Mouse (Mus musculus) forebrain, embryonic 16.5 days (tissue): ENCODE results near the gene Eif4g2. TPM values are rescaled to one million over a fixed set of nuclear protein-coding genes. Genes with fewer than 3 reads are reported as not detected.
A peak's percentile ranks its signal among the peaks of the same experiment; 100 is the strongest.

Experiments
- ATAC-seq: fragments of 200-750 bp; cut with Nextera tagmentation; 2 replicates; pipeline ENCODE4 v1.8.0; 2017; ENCODE audit warnings: mild to moderate bottlenecking, moderate library complexity
- H3K27ac ChIP-seq: fragments of 300-500 bp; sonication (generic); 2 replicates; pipeline ENCODE4 v1.5.1; 2014; ENCODE audit warnings: low read length, control low read depth
- H3K27me3 ChIP-seq: fragments of 300-500 bp; sonication (generic); replicated peaks from 2 replicates; pipeline ENCODE4 v1.6.1; 2014; ENCODE audit warnings: low read length; ENCODE audit not compliant: control insufficient read depth, insufficient read depth
- H3K36me3 ChIP-seq: fragments of 300-500 bp; sonication (generic); 2 replicates; pipeline ENCODE4 v1.6.1; 2014; ENCODE audit not compliant: control insufficient read depth, insufficient read depth
- H3K4me1 ChIP-seq: fragments of 300-500 bp; sonication (generic); replicated peaks from 2 replicates; pipeline ENCODE4 v1.6.1; 2014; ENCODE audit warnings: low read length; ENCODE audit not compliant: control insufficient read depth, insufficient read depth
- H3K4me2 ChIP-seq: fragments of 300-500 bp; sonication (generic); 2 replicates; pipeline ENCODE4 v1.6.1; 2014; ENCODE audit warnings: mild to moderate bottlenecking, low read length, control low read depth
- H3K4me3 ChIP-seq: fragments of 300-500 bp; sonication (generic); replicated peaks from 2 replicates; pipeline ENCODE4 v1.5.1; 2014; ENCODE audit warnings: mild to moderate bottlenecking, low read length, control low read depth
- H3K9ac ChIP-seq: fragments of 300-500 bp; sonication (generic); replicated peaks from 2 replicates; pipeline ENCODE4 v1.6.1; 2014; ENCODE audit warnings: low read depth, low read length, control low read depth
- H3K9me3 ChIP-seq: fragments of 300-500 bp; sonication (generic); 2 replicates; pipeline ENCODE4 v1.6.1; 2016; ENCODE audit warnings: low read length; ENCODE audit not compliant: control insufficient read depth
- WGBS: fragments of 180-500 bp; shearing (Covaris S2); extraction: QIAGEN DNeasy Blood & Tissue Kit; methylation state at CpG from one replicate; pipeline ENCODE4 v1.1.7; 2014; 5-methylcytosine and 5-hydroxymethylcytosine counted together
- polyA plus RNA-seq: library from polyadenylated mRNA; unstranded; fragments of >200 nt; fragmentation: Nextera tagmentation; extraction: Ambion mirVana; gene quantifications from 2 replicates; pipeline ENCODE4 v1.2.1, GENCODE M21; 2015

The Eif4g2 gene
- polyA plus RNA-seq, 1 experiment from 2014 or later: 1,250 TPM

DNA sequence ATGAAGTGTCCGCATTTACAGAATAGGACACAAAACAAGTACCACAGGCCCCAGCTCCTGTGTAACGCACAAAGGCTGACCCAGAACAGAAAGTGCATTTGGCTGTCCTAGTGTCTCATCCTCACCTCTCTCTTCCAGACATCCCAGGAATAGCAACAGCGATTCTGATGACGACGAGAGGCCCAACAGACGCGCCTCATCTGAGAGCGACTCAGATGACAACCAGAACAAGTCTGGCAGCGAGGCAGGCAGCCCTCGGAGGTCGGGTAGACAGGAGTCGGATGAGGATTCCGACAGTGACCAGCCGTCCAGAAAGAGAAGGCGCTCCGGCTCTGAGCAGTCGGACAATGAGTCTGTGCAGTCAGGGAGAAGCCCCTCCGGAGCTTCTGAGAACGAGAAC, 27.6 kb downstream of the Eif4g2 start:
- H3K27me3 ChIP-seq: no peaks in the 10 kb centered on the region
- 94% methylated on average over 19 of the region's 19 CpGs for WGBS
- H3K36me3 ChIP-seq: peaks cover 33% of the 10 kb centered on the region

DNA sequence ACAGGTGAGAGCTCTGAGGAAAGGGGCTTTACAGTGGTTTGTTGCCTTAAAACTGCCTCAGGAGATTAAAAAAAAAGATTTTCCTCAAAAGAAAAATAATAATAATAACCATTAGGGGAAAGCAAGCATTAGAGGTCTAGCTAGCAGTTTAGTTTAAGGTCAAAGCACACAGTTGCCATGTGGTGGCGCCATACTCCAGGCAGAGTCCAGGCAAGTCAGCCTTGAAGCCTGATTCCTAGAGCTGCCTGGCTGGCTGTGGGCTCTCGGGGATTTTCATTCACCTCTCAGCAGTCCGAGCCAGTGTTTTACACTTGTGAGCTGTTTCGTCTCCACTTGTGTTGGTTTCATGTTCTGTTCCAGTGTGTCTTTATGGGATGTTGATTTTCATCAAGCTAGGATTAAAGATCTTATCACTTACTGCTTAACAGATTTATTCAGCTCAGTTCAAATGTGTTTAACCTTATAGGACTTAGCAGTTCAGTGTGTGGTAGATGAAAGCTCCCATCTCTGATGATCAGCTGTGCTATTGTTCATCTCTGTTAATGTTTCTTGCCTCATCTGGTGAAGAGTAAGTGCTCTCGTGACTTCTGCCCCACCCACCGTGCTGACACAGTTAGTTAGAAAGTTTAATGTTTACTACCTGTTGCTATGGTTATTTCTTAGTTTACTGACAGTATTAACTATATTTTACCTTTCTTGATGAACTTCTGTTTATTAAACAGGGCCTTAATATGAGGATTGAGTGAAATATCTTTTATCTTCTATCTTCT, 33.0 kb downstream of the Eif4g2 start:
- Histone ChIP-seq H3K27me3 (no peaks in the 10 kb centered on the region), H3K9ac (no peak overlapping the region), H3K9me3 (no peaks in the 10 kb centered on the region), H3K4me2 (no peak overlapping the region), H3K36me3 (peaks cover 37% of the 10 kb centered on the region), H3K27ac (no peak overlapping the region), H3K4me1 (no peaks in the 10 kb centered on the region), H3K4me3 (no peak overlapping the region)
- no peak for ATAC-seq
- 57% methylated on average over 6 of the region's 6 CpGs for WGBS

More for the DNA sequence above, 27.6 kb downstream of the Eif4g2 start:
- Histone ChIP-seq H3K4me3 (no peak overlapping the region), H3K27ac (no peak overlapping the region), H3K9ac (no peak overlapping the region), H3K4me1 (no peaks in the 10 kb centered on the region), H3K4me2 (no peak overlapping the region), H3K9me3 (no peaks in the 10 kb centered on the region)
- ATAC-seq: no peak

- no peak for ATAC-seq
- Histone ChIP-seq H3K4me3 (no peak overlapping the region), H3K9me3 (no peaks in the 10 kb centered on the region), H3K4me1 (no peaks in the 10 kb centered on the region), H3K27ac (no peak overlapping the region), H3K4me2 (no peak overlapping the region), H3K27me3 (no peaks in the 10 kb centered on the region), H3K9ac (no peak overlapping the region), H3K36me3 (peaks cover 34% of the 10 kb centered on the region)
- WGBS: 89% methylated on average over 5 of the region's 5 CpGs
Measured at GRCm38 (mm10) chr7:111048920-111049319, 33.9 kb downstream of the Eif4g2 start.

GRCm38 (mm10) chr7:111029046-111029553, 53.7 kb downstream of the Eif4g2 start:
- WGBS: under 1% methylated on average over 29 of the region's 29 CpGs
- H3K36me3 ChIP-seq: peaks cover 8% of the 10 kb centered on the region
- no peaks in the 10 kb centered on the region for H3K27me3 ChIP-seq
- H3K27ac ChIP-seq: peak overlapping the region; percentile 79
- peak overlapping the region; percentile 74 for H3K9ac ChIP-seq
- peak overlapping the region; percentile 91 for H3K4me2 ChIP-seq
- H3K9me3 ChIP-seq: no peaks in the 10 kb centered on the region
- peak; percentile 37 for ATAC-seq
- peaks cover 18% of the 10 kb centered on the region for H3K4me1 ChIP-seq
- H3K4me3 ChIP-seq: peak overlapping the region; percentile 57

- peak; percentile 97 for ATAC-seq
- peak within 1 kb of the TSS; percentile 91 for H3K4me2 ChIP-seq
Measured at GRCm38 (mm10) chr7:111028281-111029045, 54.4 kb downstream of the Eif4g2 start, which contains the start of gene Ctr9. Ctr9 (plus strand) TSS chr7:111028951.

GRCm38 (mm10) chr7:111024912-111025311, 57.9 kb downstream of the Eif4g2 start:
- Histone ChIP-seq H3K9me3 (no peaks in the 10 kb centered on the region), H3K4me1 (peaks cover 15% of the 10 kb centered on the region), H3K4me2 (no peak overlapping the region), H3K27ac (no peak overlapping the region), H3K9ac (no peak overlapping the region), H3K27me3 (no peaks in the 10 kb centered on the region), H3K36me3 (no peaks in the 10 kb centered on the region), H3K4me3 (no peak overlapping the region)
- 71% methylated on average over 4 of the region's 4 CpGs for WGBS
- ATAC-seq: no peak

More at GRCm38 (mm10) chr7:111028281-111029045, 54.4 kb downstream of the Eif4g2 start, which contains the start of gene Ctr9:
- Histone ChIP-seq H3K4me1 (peaks cover 19% of the 10 kb centered on the region), H3K9me3 (no peaks in the 10 kb centered on the region), H3K27ac (peak within 1 kb of the TSS; percentile 79), H3K4me3 (peak within 1 kb of the TSS; percentile 57), H3K9ac (peak within 1 kb of the TSS; percentile 74), H3K27me3 (no peaks in the 10 kb centered on the region), H3K36me3 (peaks cover 5% of the 10 kb centered on the region; the same call in 1 of the 2 replicates)
- 5% methylated on average over 45 of the region's 45 CpGs for WGBS

DNA sequence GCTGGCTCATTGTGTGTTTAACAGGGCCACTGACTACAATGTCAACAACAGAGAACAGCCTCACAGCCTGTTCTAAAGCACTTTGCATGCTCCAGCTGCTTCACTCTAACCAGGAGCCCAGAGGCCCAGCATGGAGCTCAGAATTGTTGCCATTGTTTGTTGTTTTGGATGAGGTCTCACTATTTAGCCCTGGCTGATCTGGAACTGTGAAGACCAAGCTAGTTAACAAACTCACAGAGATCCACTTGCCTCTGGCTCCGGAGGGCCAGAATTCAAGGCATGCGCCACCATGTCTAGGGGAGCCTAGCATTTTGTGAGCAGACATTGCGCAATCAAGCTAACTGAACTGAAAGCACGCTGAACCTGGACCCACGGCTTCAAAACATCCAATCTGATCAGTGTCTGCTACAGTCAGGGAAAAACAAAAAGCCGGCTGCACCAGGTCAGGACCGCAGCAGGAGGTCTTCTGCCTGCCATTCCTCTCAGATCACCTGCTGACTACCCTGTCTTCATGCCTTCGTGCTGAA, 58.7 kb downstream of the Eif4g2 start:
- ATAC-seq: no peak
- WGBS: 14% methylated on average over 8 of the region's 8 CpGs
- Histone ChIP-seq H3K27me3 (no peaks in the 10 kb centered on the region), H3K4me1 (peaks cover 8% of the 10 kb centered on the region; the same call in 1 of the 2 replicates), H3K36me3 (no peaks in the 10 kb centered on the region), H3K9ac (no peak overlapping the region), H3K4me3 (no peak overlapping the region), H3K9me3 (no peaks in the 10 kb centered on the region), H3K27ac (no peak overlapping the region), H3K4me2 (no peak overlapping the region)

DNA sequence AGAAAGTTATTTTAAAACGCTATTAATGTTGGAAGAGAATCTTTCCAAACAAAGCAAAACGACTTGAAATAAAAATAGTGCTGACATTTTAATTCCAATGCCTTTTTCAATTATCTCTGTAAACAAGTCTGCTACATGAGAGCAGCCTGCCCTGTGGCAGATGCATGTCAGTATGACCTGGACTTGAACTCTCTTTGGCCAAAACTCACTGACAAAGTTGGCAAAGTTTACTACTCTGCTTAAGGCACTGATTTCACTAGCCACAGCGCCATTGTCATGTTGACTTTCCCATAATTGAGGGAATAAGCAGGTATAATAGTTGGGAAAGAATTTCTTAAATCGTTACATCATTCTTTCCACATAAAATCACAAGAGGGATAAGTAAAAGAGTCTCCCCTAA, 62.0 kb downstream of the Eif4g2 start:
- Histone ChIP-seq H3K4me2 (no peak overlapping the region), H3K4me3 (no peak overlapping the region), H3K9ac (no peak overlapping the region), H3K36me3 (no peaks in the 10 kb centered on the region), H3K27me3 (no peaks in the 10 kb centered on the region), H3K4me1 (peaks cover 4% of the 10 kb centered on the region; the same call in 1 of the 2 replicates), H3K9me3 (no peaks in the 10 kb centered on the region), H3K27ac (no peak overlapping the region)
- no peak for ATAC-seq
- 73% methylated on average over 4 of the region's 4 CpGs for WGBS
